Mouse (Mus musculus): ENCODE data around the gene Slc22a14.

Gene Slc22a14

GRCm38 (mm10) chr9:119122596-119123369, 242.6 kb downstream of the Slc22a14 start:
- no peak for DNase-seq

GRCm38 (mm10) chr9:119120168-119120560, 245.2 kb downstream of the Slc22a14 start:
- DNase-seq, result no peak

Measured in cerebellum, adult 18-20 months (tissue).